Mouse (Mus musculus): ENCODE data around the gene March10.

The March10 gene

GRCm38 (mm10) chr11:105465488-105465887 lies 9.0 kb upstream of the March10 start:
- DNase-seq: no peak

GRCm38 (mm10) chr11:105464430-105464967 lies 8.0 kb upstream of the March10 start:
- no peak for DNase-seq

- no peak for DNase-seq
Measured at GRCm38 (mm10) chr11:105459900-105460299, 3.4 kb upstream of the March10 start.

- no peak for DNase-seq
Measured at GRCm38 (mm10) chr11:105457041-105457440, 506 bp upstream of the March10 start.

- no peak for DNase-seq
Measured at GRCm38 (mm10) chr11:105455118-105455517, 1.4 kb downstream of the March10 start.

- no peak for DNase-seq
Measured at GRCm38 (mm10) chr11:105453084-105453483, 3.5 kb downstream of the March10 start.

- no peak for DNase-seq
Measured at GRCm38 (mm10) chr11:105452504-105452903, 4.0 kb downstream of the March10 start.

GRCm38 (mm10) chr11:105451553-105452135 lies 4.9 kb downstream of the March10 start:
- DNase-seq: no peak

GRCm38 (mm10) chr11:105449581-105450315 lies 6.8 kb downstream of the March10 start:
- no peak for DNase-seq

GRCm38 (mm10) chr11:105447661-105448060 lies 8.9 kb downstream of the March10 start:
- DNase-seq: no peak

GRCm38 (mm10) chr11:105446221-105446620 lies 10.3 kb downstream of the March10 start:
- no peak for DNase-seq

- no peak for DNase-seq
Measured at GRCm38 (mm10) chr11:105445741-105446140, 10.8 kb downstream of the March10 start.

GRCm38 (mm10) chr11:105444929-105445328 lies 11.6 kb downstream of the March10 start:
- DNase-seq: no peak

- DNase-seq: no peak
Measured at GRCm38 (mm10) chr11:105443505-105443904, 13.0 kb downstream of the March10 start.

- no peak for DNase-seq
Measured at GRCm38 (mm10) chr11:105439796-105440195, 16.7 kb downstream of the March10 start.

- DNase-seq: no peak
Measured at GRCm38 (mm10) chr11:105438907-105439306, 17.6 kb downstream of the March10 start.

- no peak for DNase-seq
Measured at GRCm38 (mm10) chr11:105426441-105426840, 30.1 kb downstream of the March10 start.

- no peak for DNase-seq
Measured at GRCm38 (mm10) chr11:105424643-105425042, 31.9 kb downstream of the March10 start.

GRCm38 (mm10) chr11:105420671-105421450 lies 35.7 kb downstream of the March10 start:
- no peak for DNase-seq

GRCm38 (mm10) chr11:105419946-105420345 lies 36.6 kb downstream of the March10 start:
- no peak for DNase-seq

- DNase-seq: no peak
Measured at GRCm38 (mm10) chr11:105414009-105414408, 42.5 kb downstream of the March10 start.

GRCm38 (mm10) chr11:105409408-105409807 lies 47.1 kb downstream of the March10 start:
- DNase-seq: no peak

- DNase-seq: no peak
Measured at GRCm38 (mm10) chr11:105407846-105408441, 48.6 kb downstream of the March10 start.
